Mouse (Mus musculus): ENCODE measurements around the gene Foxj1. TPM values are rescaled to one million over a fixed set of nuclear protein-coding genes. Genes with fewer than 3 reads are reported as not detected.

Foxj1 gene
- polyA plus RNA-seq, 1 experiment: 4.6 TPM

- no peak for DNase-seq (ENCODE audit: extremely low spot score in 1 of 2, low spot score in 1 of 2)
These were observed 11.8 kb upstream of the Foxj1 start for GRCm38 (mm10) chr11:116347012-116347411.

- no peak for DNase-seq (ENCODE audit: extremely low spot score in 1 of 2, low spot score in 1 of 2)
These were observed 7.0 kb upstream of the Foxj1 start for GRCm38 (mm10) chr11:116342069-116342791.

- DNase-seq (ENCODE audit: extremely low spot score in 1 of 2, low spot score in 1 of 2): no peak
These were observed 2.3 kb upstream of the Foxj1 start for GRCm38 (mm10) chr11:116337531-116337930.

- DNase-seq (ENCODE audit: extremely low spot score in 1 of 2, low spot score in 1 of 2): no peak
These were observed 1.8 kb upstream of the Foxj1 start for GRCm38 (mm10) chr11:116337000-116337399.

- DNase-seq (ENCODE audit: extremely low spot score in 1 of 2, low spot score in 1 of 2): no peak
These were observed 1.2 kb upstream of the Foxj1 start for GRCm38 (mm10) chr11:116336393-116336792.

GRCm38 (mm10) chr11:116334417-116334782 is 799 bp downstream of the Foxj1 start:
- DNase-seq (ENCODE audit: extremely low spot score in 1 of 2, low spot score in 1 of 2): no peak

- no peak for DNase-seq (ENCODE audit: extremely low spot score in 1 of 2, low spot score in 1 of 2)
These were observed 1.4 kb downstream of the Foxj1 start for GRCm38 (mm10) chr11:116333526-116334416.

GRCm38 (mm10) chr11:116332983-116333270 is 2.3 kb downstream of the Foxj1 start:
- no peak for DNase-seq (ENCODE audit: extremely low spot score in 1 of 2, low spot score in 1 of 2)

- DNase-seq (ENCODE audit: extremely low spot score in 1 of 2, low spot score in 1 of 2): peak in 1 of 2 experiments; percentile 45
These were observed 2.8 kb downstream of the Foxj1 start for GRCm38 (mm10) chr11:116332232-116332982.

- DNase-seq (ENCODE audit: extremely low spot score in 1 of 2, low spot score in 1 of 2): no peak
These were observed 5.0 kb downstream of the Foxj1 start for GRCm38 (mm10) chr11:116330211-116330518.

GRCm38 (mm10) chr11:116329314-116330210 is 5.6 kb downstream of the Foxj1 start:
- no peak for DNase-seq (ENCODE audit: extremely low spot score in 1 of 2, low spot score in 1 of 2)

GRCm38 (mm10) chr11:116326963-116327603 is 8.1 kb downstream of the Foxj1 start:
- DNase-seq (ENCODE audit: extremely low spot score in 1 of 2, low spot score in 1 of 2): no peak

- DNase-seq (ENCODE audit: extremely low spot score in 1 of 2, low spot score in 1 of 2): peak in 1 of 2 experiments; percentile 90
These were observed 16.2 kb downstream of the Foxj1 start for GRCm38 (mm10) chr11:116318719-116319659.

GRCm38 (mm10) chr11:116312359-116312758 is 22.8 kb downstream of the Foxj1 start:
- no peak for DNase-seq (ENCODE audit: extremely low spot score in 1 of 2, low spot score in 1 of 2)

GRCm38 (mm10) chr11:116311169-116311568 is 24.0 kb downstream of the Foxj1 start:
- peak; percentile 33 to 59 for DNase-seq (ENCODE audit: extremely low spot score in 1 of 2, low spot score in 1 of 2)

GRCm38 (mm10) chr11:116309601-116310000 is 25.6 kb downstream of the Foxj1 start:
- no peak for DNase-seq (ENCODE audit: extremely low spot score in 1 of 2, low spot score in 1 of 2)

- DNase-seq (ENCODE audit: extremely low spot score in 1 of 2, low spot score in 1 of 2): no peak
These were observed 27.3 kb downstream of the Foxj1 start for GRCm38 (mm10) chr11:116307762-116308531.

All from frontal cortex, adult 2 months (tissue).